Mouse (Mus musculus): ENCODE data around the gene Olfr1174-ps.

DNA sequence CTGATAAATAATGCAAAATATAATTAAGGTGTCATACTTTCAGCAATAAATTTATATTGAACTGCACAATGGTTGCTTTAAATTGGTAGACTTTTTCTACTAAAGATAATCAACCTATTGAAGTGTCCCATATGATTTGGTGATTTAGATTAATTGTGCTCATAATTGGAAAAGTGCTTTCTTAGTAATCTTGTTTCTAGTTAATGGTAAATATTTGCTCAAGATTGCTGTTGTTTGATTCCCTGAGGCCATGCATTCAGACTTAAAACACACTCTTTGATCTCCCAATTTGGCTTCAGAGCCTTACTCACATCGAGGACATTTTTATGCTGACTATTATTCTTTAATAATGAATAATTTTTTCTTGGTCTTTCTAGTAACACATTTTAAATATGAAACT lies 21.5 kb upstream of the Olfr1174-ps start, which contains the start of gene Olfr1176:
- no peak for TF ChIP-seq POLR2A (IDR thresholded peaks at IDR 0.05; ENCODE audit: control insufficient read depth in 1 of 2, insufficient read depth in 1 of 2, low read depth in 1 of 2, low read length in 2 of 2, poor library complexity in 1 of 2)
- TF ChIP-seq MAZ (IDR thresholded peaks at IDR 0.05; ENCODE audit: low read depth, low read length) = no peak
- TF ChIP-seq CTCF (IDR thresholded peaks at IDR 0.05 in 2 of 3, conservative IDR thresholded peaks at IDR 0.05 in 1 of 3; ENCODE audit: control insufficient read depth in 1 of 3, insufficient read depth in 1 of 3, low read depth in 2 of 3, low read length in 3 of 3, poor library complexity in 1 of 3, severe bottlenecking in 1 of 3) = no peak
- TF ChIP-seq GABPA (IDR thresholded peaks at IDR 0.05; ENCODE audit: low read depth, low read length) = no peak
- no peak for TF ChIP-seq CHD2 (IDR thresholded peaks at IDR 0.05; ENCODE audit: low read length)
- no peak for TF ChIP-seq USF1 (IDR thresholded peaks at IDR 0.05; ENCODE audit: low read depth, low read length)
- TF ChIP-seq RCOR1 (IDR thresholded peaks at IDR 0.05; ENCODE audit: low read depth, low read length) = no peak
- TF ChIP-seq ZNF384 (IDR thresholded peaks at IDR 0.05; ENCODE audit: low read depth, low read length) = no peak
- TF ChIP-seq JUND (IDR thresholded peaks at IDR 0.05; ENCODE audit: low read depth, low read length) = no peak
- TF ChIP-seq MEF2A (IDR thresholded peaks at IDR 0.05; ENCODE audit: extremely low read depth, insufficient replicate concordance, low read depth, low read length, poor library complexity, severe bottlenecking) = no peak
- TF ChIP-seq MYB (IDR thresholded peaks at IDR 0.05; ENCODE audit: low read depth, low read length) = no peak
- no peak for TF ChIP-seq EP300 (IDR thresholded peaks at IDR 0.05; ENCODE audit: low read depth in 1 of 2, low read length in 2 of 2)
- no peak for TF ChIP-seq GATA1 (IDR thresholded peaks at IDR 0.05; ENCODE audit: low read depth, low read length)
- TF ChIP-seq MYC (IDR thresholded peaks at IDR 0.05; ENCODE audit: low read depth, low read length) = no peak
